Mouse (Mus musculus): ENCODE measurements around the gene Pcbp1.

DNA sequence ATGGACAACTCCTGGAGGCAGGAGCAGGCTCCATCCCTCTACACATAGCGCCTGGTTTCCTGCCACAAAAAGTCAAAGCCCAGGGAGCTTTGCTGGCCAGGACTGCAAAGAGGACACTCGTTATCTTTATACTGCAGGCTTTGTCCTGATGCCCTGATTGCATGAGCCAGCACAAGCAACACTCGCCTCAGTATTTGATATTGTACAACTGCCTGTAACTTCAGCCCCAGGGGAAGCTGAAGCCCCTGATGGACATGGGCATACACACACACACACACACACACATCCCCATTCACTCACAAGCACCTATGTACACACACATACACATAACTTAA, 16.3 kb downstream of the Pcbp1 start:
- no peak for TF ChIP-seq NELFE (IDR thresholded peaks at IDR 0.05; ENCODE audit: low read depth, low read length)
- peak; percentile 90 for TF ChIP-seq TCF12 (IDR thresholded peaks at IDR 0.05; ENCODE audit: low read depth, low read length)
- no peak for TF ChIP-seq MAZ (IDR thresholded peaks at IDR 0.05; ENCODE audit: low read depth, low read length)
- TF ChIP-seq CTCF (IDR thresholded peaks at IDR 0.05 in 2 of 3, conservative IDR thresholded peaks at IDR 0.05 in 1 of 3; ENCODE audit: control insufficient read depth in 1 of 3, insufficient read depth in 1 of 3, low read depth in 2 of 3, low read length in 3 of 3, poor library complexity in 1 of 3, severe bottlenecking in 1 of 3) = no peak
- TF ChIP-seq EP300 (IDR thresholded peaks at IDR 0.05; ENCODE audit: low read depth in 1 of 2, low read length in 2 of 2) = peak; percentile 78 to 82
- TF ChIP-seq MAX (IDR thresholded peaks at IDR 0.05; ENCODE audit: low read length) = no peak
- TF ChIP-seq POLR2AphosphoS2 (IDR thresholded peaks at IDR 0.05; ENCODE audit: low read length) = no peak
- TF ChIP-seq JUND (IDR thresholded peaks at IDR 0.05; ENCODE audit: low read depth, low read length) = no peak
- TF ChIP-seq POLR2A (IDR thresholded peaks at IDR 0.05; ENCODE audit: control insufficient read depth in 1 of 2, insufficient read depth in 1 of 2, low read depth in 1 of 2, low read length in 2 of 2, poor library complexity in 1 of 2) = no peak
- TF ChIP-seq RAD21 (IDR thresholded peaks at IDR 0.05; ENCODE audit: low read depth, low read length) = no peak
- no peak for TF ChIP-seq MEF2A (IDR thresholded peaks at IDR 0.05; ENCODE audit: extremely low read depth, insufficient replicate concordance, low read depth, low read length, poor library complexity, severe bottlenecking)
- TF ChIP-seq TBP (IDR thresholded peaks at IDR 0.05; ENCODE audit: low read depth, low read length) = no peak
- peak; percentile 86 for TF ChIP-seq GATA1 (IDR thresholded peaks at IDR 0.05; ENCODE audit: low read depth, low read length)
